ENCODE assay signal across 21 mouse cellular contexts in the genomic region with DNA sequence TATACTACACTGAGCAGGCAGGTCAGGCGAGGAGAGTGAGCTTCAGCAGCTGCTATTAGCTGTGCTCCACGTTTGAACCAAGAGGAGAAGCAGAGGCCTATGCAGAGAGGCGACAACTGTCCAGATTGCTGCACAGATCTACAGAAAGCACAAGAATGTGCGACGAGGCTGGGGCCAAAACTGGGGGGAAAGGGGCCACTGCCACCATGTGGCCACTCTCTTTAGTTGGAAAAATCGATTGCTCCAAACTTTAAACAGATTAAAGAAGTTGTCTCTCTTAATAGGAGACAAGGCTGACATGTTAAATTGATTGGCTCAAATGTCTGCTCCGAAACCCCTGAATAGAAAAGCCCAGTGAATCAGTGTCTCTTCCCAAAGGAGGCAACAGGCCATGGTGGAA.
DNase-seq lines count a peak whose midpoint lies in the region; ATAC-seq and TF ChIP-seq lines count a peak whose summit lies in the region.
"Had no signal": no experiment of that assay in that cellular context is flagged by ENCODE, and none has a peak within 500 bp of the region (broad histone marks: within the 10 kb centered on the region; RNA-seq: fewer than 3 reads in every experiment).

No protein-coding gene starts in this region.

- no peak for TF ChIP-seq POLR2A in heart, adult 2 months (IDR thresholded peaks at IDR 0.05; ENCODE audit: insufficient read depth, low read depth, low read length)
- TF ChIP-seq POLR2A in kidney, adult 2 months (IDR thresholded peaks at IDR 0.05; ENCODE audit: low read depth, low read length): no peak
- TF ChIP-seq POLR2A in ES-Bruce4 (IDR thresholded peaks at IDR 0.05; ENCODE audit: insufficient read depth, low read length): no peak
- no peak for TF ChIP-seq POLR2A in limb, embryonic 14.5 days (IDR thresholded peaks at IDR 0.05; ENCODE audit: borderline replicate concordance, extremely low read depth, insufficient read depth, insufficient read length)

- no peak for TF ChIP-seq EP300 in heart, adult 2 months (IDR thresholded peaks at IDR 0.05; ENCODE audit: insufficient read depth, low read depth, low read length)
- TF ChIP-seq EP300 in ES-Bruce4 (IDR thresholded peaks at IDR 0.05; ENCODE audit: insufficient read depth, low read depth, low read length): no peak

- H3K4me2 ChIP-seq in limb, embryonic 14.5 days (replicated peaks; ENCODE audit: low read depth, low read length, severe bottlenecking): no peak overlapping the region
- H3K4me2 ChIP-seq: forebrain, embryonic 15.5 days; limb, embryonic 13.5 days; stomach, embryonic 15.5 days had no signal

- peaks cover 5% of the 10 kb centered on the region; the same call in 1 of the 2 replicates for H3K9me3 ChIP-seq in ES-Bruce4 (replicated peaks; ENCODE audit: control insufficient read depth, insufficient read depth, low read length, poor library complexity, severe bottlenecking)
- H3K9me3 ChIP-seq in limb, embryonic 14.5 days (ENCODE audit: control insufficient read depth, low read length): no peaks in the 10 kb centered on the region
- H3K9me3 ChIP-seq: forebrain, embryonic 15.5 days; heart, embryonic 10.5 days; limb, embryonic 13.5 days; stomach, embryonic 15.5 days had no signal

- no peak overlapping the region for H3K4me3 ChIP-seq in heart, adult 2 months
- no peak overlapping the region for H3K4me3 ChIP-seq in kidney, adult 2 months (ENCODE audit: insufficient read depth, low read depth, low read length)
- H3K4me3 ChIP-seq in ES-Bruce4 (ENCODE audit: low read depth, low read length): no peak overlapping the region
- no peak overlapping the region for H3K4me3 ChIP-seq in limb, embryonic 14.5 days (replicated peaks; ENCODE audit: low read length)
- H3K4me3 ChIP-seq: forebrain, embryonic 15.5 days; heart, embryonic 10.5 days; limb, embryonic 13.5 days; stomach, embryonic 15.5 days had no signal

- intact Hi-C loops in heart, adult 2 months (cut with DNase I): no loop called here

- no peaks in the 10 kb centered on the region for H3K79me2 ChIP-seq in heart, adult 2 months (replicated peaks; ENCODE audit: control insufficient read depth, insufficient read depth, low read length)

- H3K4me1 ChIP-seq in heart, adult 2 months (ENCODE audit: control insufficient read depth, insufficient read depth, low read length): no peaks in the 10 kb centered on the region
- no peaks in the 10 kb centered on the region for H3K4me1 ChIP-seq in kidney, adult 2 months (ENCODE audit: control insufficient read depth, insufficient read depth, low read length)
- no peaks in the 10 kb centered on the region for H3K4me1 ChIP-seq in ES-Bruce4 (ENCODE audit: control insufficient read depth, insufficient read depth, low read length)
- H3K4me1 ChIP-seq in limb, embryonic 14.5 days (ENCODE audit: control insufficient read depth, insufficient read depth, low read length): no peaks in the 10 kb centered on the region
- H3K4me1 ChIP-seq: forebrain, embryonic 15.5 days; heart, embryonic 10.5 days; stomach, embryonic 15.5 days had no signal

- no peak overlapping the region for H3K9ac ChIP-seq in heart, adult 2 months (ENCODE audit: low read depth, low read length)
- H3K9ac ChIP-seq in ES-Bruce4 (ENCODE audit: low read depth, poor library complexity, severe bottlenecking): no peak overlapping the region
- H3K9ac ChIP-seq in limb, embryonic 14.5 days (ENCODE audit: low read depth, low read length, severe bottlenecking): no peak overlapping the region
- H3K9ac ChIP-seq: forebrain, embryonic 15.5 days; limb, embryonic 13.5 days; liver, embryonic 14.5 days; stomach, embryonic 15.5 days had no signal

- H3K27ac ChIP-seq in heart, adult 2 months: no peak overlapping the region
- no peak overlapping the region for H3K27ac ChIP-seq in kidney, adult 2 months (ENCODE audit: insufficient read depth, low read depth, low read length)
- no peak overlapping the region for H3K27ac ChIP-seq in ES-Bruce4 (ENCODE audit: insufficient read depth, low read length)
- H3K27ac ChIP-seq in limb, embryonic 14.5 days (replicated peaks; ENCODE audit: low read depth, low read length): no peak overlapping the region
- H3K27ac ChIP-seq: forebrain, embryonic 15.5 days; heart, embryonic 10.5 days; limb, embryonic 13.5 days; liver, embryonic 14.5 days; stomach, embryonic 15.5 days had no signal

- WGBS in heart, adult 2 months: 57% methylated on average over 7 of the region's 7 CpGs
- 48% methylated on average over 7 of the region's 7 CpGs for WGBS in kidney, adult 2 months
- WGBS in limb, embryonic 14.5 days: 51% methylated on average over 7 of the region's 7 CpGs

- peak; percentile 43 for DNase-seq in heart, adult 11 months
- DNase-seq in heart, adult 2 months: no peak
- peak; percentile 25 to 32 for DNase-seq in kidney, postnatal 4 days
- DNase-seq in kidney, adult 2 months: no peak
- peak; percentile 26 for DNase-seq in limb, embryonic 14.5 days (ENCODE audit: low spot score)
- DNase-seq in left cerebral cortex, adult 9 months (ENCODE audit: low spot score in 2 of 2): no peak
- DNase-seq: adrenal gland, postnatal 14 days; cerebellum, postnatal 10 days; gastrocnemius, postnatal 25 days; kidney, adult 11 months; kidney, postnatal 36 days; lung, postnatal 36 days; retina, postnatal 1 day had no signal

- TF ChIP-seq CTCF in heart, adult 2 months (IDR thresholded peaks at IDR 0.05): no peak
- TF ChIP-seq CTCF in kidney, adult 2 months (conservative IDR thresholded peaks at IDR 0.05; ENCODE audit: insufficient read depth, insufficient read length, low read depth, low read length): no peak
- TF ChIP-seq CTCF in ES-Bruce4 (IDR thresholded peaks at IDR 0.05; ENCODE audit: low read depth, low read length): peak; percentile 12

- 0 out of 2 replicates have a peak, but pooled peaks have one; percentile 26 for ATAC-seq in limb, embryonic 14.5 days (ENCODE audit: low FRiP score, low read depth)
- ATAC-seq: activated CD4-positive, CD25-positive, alpha-beta regulatory T cell, adult 4 months; forebrain, embryonic 15.5 days; midbrain, embryonic 16.5 days had no signal

- 0 out of 2 replicates have a peak, but pooled peaks cover 2% of the 10 kb centered on the region for H3K27me3 ChIP-seq in heart, adult 2 months (ENCODE audit: control insufficient read depth, insufficient read depth, low read length)
- no peaks in the 10 kb centered on the region for H3K27me3 ChIP-seq in kidney, adult 2 months (replicated peaks; ENCODE audit: control insufficient read depth, insufficient read depth, low read length)
- H3K27me3 ChIP-seq in ES-Bruce4 (ENCODE audit: control insufficient read depth, insufficient read depth, low read length, poor library complexity, severe bottlenecking): no peaks in the 10 kb centered on the region
- H3K27me3 ChIP-seq in limb, embryonic 14.5 days (ENCODE audit: control insufficient read depth, insufficient read depth, low read length): no peaks in the 10 kb centered on the region
- H3K27me3 ChIP-seq: forebrain, embryonic 15.5 days; limb, embryonic 13.5 days; stomach, embryonic 15.5 days had no signal

- no peaks in the 10 kb centered on the region for H3K36me3 ChIP-seq in heart, adult 2 months (ENCODE audit: control insufficient read depth, insufficient read depth, low read length)
- no peaks in the 10 kb centered on the region for H3K36me3 ChIP-seq in kidney, adult 2 months (ENCODE audit: control insufficient read depth, insufficient read depth, low read length)
- H3K36me3 ChIP-seq in ES-Bruce4 (ENCODE audit: control insufficient read depth, insufficient read depth, low read length, poor library complexity, severe bottlenecking): no peaks in the 10 kb centered on the region
- no peaks in the 10 kb centered on the region for H3K36me3 ChIP-seq in limb, embryonic 14.5 days (ENCODE audit: control insufficient read depth, insufficient read depth, low read length)
- H3K36me3 ChIP-seq: forebrain, embryonic 15.5 days; heart, embryonic 10.5 days; limb, embryonic 13.5 days; stomach, embryonic 15.5 days had no signal

Comparison
In these comparisons a context has a peak if more than half of its experiments do, and no peak if none do; other contexts are left out.
1. DNase-seq: peak in heart, adult 11 months (single experiment), kidney, postnatal 4 days (2 of 2) and limb, embryonic 14.5 days (single experiment); none in heart, adult 2 months (0 of 2), kidney, adult 2 months (single experiment) and left cerebral cortex, adult 9 months (0 of 2).